Mouse (Mus musculus): ENCODE results near the gene Armh2. TPM values are rescaled to one million over a fixed set of nuclear protein-coding genes. Genes with fewer than 3 reads are reported as not detected.
"Not testable (repeated sequence)": the region's sequence is repeated elsewhere in the genome, so short reads cannot be mapped to it uniquely, and the experiment has no call there.

The Armh2 gene
- total RNA-seq, 2 experiments from 2014 or later = not detected

DNA sequence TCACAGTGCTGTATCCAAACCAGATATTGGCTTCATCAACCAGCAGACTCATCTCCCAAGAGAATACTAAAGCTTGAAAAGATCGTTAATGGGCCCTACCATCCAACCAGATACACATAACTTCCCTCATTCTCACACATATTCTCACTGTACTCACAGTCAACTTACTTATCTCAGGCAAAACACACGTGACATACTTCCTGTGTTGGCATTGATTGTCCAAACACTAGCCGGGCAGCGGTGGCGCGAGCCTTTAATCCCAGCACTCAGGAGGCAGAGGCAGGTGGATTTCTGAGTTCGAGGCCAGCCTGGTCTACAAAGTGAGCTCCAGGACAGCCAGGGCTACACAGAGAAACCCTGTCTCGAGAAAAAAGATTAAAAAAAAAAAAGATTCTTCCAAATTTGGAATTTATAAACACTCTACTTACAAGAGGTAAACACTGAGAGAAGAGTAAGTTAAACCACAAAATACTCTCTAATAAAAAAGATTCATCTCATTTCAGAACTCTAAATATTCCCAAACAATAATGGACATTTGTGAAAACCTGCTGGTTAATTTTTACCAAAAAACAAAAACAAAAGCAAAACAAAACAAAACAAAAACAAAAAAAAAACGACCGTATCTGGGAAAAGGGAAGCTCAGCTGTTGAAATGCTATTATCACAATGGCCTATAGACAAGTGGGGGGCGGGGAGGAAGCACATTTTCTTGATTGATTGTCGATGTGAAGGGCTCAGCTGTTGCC, 17.0 kb downstream of the Armh2 start:
- no peak for DNase-seq (ENCODE audit: low spot score in 2 of 2)

DNA sequence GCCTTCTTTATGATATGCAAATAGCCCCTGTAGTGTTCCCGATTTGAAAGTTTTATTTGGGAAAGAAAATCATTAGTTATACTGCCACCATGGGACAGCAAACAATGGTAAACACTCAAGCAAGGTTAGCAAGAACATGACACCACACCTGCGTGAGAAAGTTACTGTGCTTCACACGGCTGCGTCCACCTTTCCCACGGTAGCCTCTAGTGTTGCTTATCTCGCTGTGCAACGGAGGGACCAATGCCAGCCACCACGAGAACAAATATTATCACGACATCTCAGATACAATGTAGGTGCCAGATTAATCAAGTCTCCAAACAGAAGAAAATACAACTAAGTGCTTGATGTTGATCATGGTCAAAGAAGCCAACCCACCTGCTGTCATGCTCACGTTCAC, 18.4 kb downstream of the Armh2 start:
- no peak for DNase-seq (ENCODE audit: low spot score in 2 of 2)

DNA sequence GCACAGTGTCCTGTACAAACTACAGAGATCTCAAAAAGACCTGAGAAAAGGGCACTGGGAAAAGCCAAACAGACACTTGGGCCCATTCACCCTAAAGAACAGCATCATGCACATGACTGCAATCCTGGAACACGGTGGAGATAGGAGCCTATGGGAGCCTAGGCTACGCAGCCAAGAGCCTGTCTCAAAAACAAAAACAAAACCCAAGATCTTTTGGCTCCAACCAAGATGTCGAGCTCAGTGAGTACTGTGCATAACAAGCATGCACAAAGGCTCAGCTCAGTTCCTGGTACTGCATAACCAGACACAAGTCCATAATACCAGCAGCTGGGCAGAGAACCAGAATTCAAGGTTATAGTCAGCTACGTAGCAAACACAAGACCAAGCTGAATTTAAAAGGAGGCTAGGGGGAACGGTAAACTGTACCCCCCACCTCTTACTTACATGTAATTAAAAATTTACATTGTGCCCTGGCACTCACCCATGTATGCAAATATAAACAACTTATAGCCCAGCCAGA, 19.4 kb downstream of the Armh2 start:
- DNase-seq (ENCODE audit: low spot score in 2 of 2) = no peak

DNA sequence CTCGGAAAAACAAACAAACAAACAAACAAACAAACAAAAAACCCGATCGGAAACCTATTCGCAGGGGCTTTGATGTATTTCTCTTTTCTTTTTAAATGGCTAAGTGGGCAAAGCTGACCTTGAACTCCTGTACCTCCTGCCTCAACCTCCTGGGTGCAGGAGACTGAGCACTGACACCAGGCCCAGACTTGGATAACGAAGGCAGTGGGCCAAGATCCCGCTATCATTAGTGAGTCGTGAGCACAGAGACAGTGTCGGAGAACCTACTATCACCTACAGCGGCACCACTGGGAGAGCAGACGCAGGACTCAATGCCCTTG, 20.0 kb downstream of the Armh2 start:
- DNase-seq (ENCODE audit: low spot score in 2 of 2) = no peak

DNA sequence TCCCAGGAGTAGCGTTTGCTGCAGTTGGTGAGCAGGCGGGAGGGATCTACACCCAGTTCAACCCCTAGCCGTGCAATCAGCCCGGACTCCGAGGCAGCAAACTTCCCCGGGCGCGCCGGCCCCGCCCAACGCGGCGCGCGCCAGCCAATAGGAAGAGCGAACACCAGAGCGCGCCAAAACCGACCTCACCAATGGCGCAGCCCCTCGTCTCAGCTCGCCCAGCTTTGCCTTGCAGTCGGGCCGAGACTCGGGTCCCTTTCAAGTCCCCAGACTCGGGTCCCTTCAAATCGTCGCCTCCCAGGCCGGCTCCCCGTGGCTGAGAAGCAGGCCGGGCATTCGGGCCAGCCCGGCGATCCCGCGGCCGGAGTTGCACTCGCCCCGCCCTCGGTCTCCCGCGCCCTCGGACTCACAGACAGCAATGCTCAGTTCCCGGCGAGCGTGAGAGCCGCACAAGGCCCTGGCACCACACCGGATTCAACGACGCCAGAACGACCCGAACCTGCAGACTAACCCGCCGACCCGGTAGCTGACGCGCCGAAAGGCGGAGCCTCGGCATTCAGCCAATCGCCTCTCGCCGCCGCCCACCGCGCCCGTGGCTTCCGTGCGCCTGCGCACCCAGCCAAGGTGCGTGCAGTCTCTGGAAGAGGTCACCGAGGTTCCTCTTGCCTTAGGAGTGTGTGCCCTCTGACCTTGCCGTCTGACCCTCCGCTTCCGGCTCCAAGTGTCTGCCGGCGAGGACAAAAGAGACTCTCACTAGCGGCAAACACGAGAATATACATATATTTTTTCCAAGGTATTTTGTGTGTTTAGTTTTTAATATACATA, 20.6 kb downstream of the Armh2 start, which contains the start of gene Gmnn:
Gene Gmnn, minus strand, starts transcription at position 521 of the 825 bp plus-strand sequence.
- peak; percentile 79 to 83 for DNase-seq (ENCODE audit: low spot score in 2 of 2)

DNA sequence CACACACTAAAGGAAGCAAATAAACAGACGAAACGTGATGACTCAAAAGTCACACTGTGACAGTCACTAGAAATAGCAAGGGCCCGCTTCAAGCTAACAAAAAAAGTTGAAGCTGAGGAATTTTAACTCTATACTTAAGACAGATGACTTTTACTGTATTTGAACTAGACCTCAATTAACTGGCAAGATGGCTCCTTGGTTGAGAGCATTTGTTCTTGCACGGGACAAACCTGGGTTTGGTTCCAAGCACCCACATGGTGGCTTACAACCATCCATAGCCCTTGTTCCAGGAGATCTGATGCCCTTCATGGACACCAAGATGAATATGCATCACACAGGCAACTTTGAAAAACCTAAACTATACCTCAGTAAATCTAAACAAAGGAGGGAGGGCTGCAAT, 21.2 kb downstream of the Armh2 start:
- DNase-seq (ENCODE audit: low spot score in 2 of 2) = no peak

DNA sequence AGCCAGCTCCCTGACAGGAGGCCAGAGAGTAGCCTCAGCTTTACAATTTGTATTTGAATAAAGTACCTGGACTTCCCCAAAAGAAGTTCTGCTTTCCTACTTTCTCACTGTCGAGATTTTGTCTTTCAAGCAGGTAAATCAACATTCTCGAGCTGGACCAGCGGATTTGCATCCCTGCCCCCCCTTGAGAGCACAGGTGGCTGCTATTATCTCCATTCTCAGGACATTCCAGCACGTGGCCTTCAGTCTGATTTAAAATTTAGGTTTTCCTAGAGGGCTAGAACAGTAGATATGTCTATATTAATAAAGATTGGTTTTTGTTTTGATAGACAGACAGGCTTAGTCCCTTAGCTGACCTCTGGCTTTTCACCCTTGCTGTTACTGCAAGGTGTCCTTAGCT, 26.8 kb downstream of the Armh2 start:
- DNase-seq (ENCODE audit: low spot score in 2 of 2) = not testable (repeated sequence)

DNA sequence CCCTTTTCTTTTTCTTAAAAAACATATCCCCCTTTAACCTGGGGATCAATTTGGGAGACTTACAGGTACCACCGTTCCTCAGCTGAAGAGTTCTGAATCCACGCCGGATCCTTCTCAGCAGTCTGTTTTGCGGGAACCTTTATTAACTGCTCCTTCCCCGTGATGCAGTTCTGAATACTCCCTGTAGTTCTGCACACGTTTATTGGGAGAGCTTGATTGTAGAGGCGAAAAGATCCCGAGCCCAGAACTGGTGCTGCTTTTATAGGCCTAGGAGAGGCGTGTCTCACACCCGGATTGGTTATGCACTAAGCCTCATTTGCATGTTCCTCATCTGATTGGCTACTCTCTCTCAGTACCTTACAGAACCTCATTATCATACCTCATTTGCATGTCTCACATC, 30.4 kb downstream of the Armh2 start:
- DNase-seq (ENCODE audit: low spot score in 2 of 2) = not testable (repeated sequence)

DNA sequence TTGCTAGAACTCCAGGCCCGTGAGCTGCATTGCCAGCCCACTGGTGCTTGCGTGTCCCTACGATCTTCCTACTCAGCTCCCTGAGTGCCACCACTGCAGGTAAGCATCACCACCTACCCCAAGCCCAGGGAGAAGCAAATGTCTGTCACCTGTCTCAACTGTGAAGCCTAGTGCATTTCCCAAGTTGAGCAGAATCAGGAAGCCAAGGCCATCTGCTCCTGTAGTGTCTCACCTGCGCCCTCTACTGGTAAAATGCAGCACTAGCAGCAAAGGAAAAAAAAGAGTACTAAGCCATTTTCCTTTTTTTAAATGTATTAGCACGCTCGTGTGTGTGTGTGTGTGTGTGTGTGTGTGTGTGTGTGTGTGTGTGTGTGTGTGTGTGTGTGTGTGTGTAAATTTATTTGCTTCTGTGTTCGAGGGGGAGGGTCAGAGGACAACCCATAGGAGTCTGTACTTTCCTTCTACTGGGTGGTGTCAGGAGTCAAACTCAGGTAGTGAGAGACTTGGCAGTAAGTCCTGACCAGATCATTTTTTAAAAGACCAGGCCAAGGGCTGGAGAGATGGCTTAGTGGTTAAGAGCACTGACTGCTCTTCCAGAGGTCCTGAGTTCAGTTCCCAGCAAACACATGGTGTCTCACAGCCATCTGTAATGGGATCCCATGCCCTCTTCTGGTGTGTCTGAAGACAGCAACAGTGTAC, 35.3 kb downstream of the Armh2 start:
- DNase-seq (ENCODE audit: low spot score in 2 of 2) = no peak

DNA sequence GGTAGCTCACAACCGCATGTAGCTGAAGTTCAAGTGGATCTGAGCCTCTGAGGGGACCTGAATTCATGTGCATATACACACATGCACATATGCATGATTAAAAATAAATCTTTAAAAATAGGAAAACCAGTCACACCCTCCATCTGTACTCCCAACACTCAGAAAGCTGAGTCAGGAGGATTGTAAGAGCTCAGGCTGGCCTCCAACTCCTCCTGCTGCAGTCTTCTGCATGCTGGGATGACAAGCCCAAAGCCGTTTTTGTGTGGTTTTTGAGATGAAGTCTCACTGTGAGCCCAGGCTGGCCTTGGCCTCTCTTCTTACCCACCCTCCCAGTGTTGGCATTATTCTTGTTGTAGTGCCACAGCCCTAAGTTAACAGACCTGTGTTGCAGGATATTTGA, 37.0 kb downstream of the Armh2 start:
- DNase-seq (ENCODE audit: low spot score in 2 of 2) = no peak

DNA sequence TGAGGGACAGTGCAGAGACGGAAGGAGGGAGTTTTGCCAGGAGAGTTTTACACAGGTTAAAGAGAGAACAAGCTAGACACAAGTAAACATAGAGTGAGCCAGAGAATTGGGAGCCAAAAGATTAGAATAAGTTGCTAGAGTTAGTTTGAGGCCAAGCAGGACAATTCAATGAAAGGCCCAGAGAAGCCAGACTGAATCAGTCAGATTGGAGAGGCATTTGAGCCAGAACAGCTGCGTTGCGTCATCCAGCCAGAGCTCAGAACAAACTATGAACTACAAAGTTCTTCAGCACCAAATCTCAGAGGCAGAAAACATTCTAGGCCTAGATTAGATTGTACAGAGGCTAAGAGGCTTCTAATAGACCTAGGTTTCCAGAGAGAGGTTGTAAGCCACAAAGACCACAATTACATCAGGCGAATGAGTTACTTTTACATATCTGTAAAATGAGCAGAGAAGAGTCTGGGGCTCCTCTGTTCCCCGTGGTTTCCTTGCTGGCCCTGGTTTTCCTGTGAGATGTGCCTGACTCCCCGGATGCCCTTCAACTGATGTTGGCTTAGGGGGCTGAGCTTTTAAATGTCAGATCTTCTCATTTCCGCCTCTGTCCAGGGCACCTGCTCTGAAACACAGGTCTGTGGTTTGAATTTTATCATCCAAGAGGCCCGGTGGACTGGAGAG, 37.8 kb downstream of the Armh2 start:
- no peak for DNase-seq (ENCODE audit: low spot score in 2 of 2)

DNA sequence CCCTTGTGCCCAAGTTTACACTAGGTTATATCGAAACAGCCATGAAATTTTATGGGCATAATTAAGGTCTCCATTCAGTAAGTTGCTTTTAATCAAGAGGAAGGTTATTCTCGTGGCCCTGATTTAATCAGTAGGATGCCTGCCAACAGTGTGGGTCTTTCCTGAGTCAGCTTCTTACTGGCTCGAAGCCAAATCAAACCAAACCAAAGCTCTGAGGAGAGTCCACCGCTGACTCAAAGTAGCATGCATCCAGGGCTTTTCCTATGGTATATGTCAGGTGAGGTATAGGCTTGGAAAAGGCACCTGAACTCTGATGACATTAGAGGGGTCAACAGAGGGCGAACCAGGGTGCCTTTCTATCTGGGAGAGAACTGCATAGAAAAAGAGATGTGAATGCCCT, 40.9 kb downstream of the Armh2 start:
- no peak for DNase-seq (ENCODE audit: low spot score in 2 of 2)

DNA sequence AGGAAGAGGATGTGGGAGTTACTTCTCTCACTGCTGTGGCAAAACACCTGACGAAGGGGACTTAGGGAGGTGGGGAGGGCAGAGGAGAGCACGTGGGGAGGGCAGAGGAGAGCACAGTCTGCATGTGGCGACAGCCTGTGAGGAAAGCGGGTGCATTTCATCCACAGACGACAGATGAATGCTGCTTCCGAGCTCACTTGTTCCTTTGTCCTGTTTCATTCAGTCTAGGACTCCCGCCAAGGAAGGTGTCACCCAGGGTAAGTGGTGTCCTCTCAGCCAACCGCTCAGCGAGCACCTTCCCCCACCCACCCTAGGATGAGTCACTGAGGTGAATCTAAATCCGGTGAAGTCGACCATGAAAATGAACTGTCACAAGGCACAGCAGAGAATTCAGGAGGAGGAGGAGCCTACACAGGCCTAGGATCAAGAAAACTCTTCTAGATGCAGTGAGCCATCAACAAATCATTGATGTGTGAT, 45.0 kb downstream of the Armh2 start:
- DNase-seq (ENCODE audit: low spot score in 2 of 2) = no peak

DNA sequence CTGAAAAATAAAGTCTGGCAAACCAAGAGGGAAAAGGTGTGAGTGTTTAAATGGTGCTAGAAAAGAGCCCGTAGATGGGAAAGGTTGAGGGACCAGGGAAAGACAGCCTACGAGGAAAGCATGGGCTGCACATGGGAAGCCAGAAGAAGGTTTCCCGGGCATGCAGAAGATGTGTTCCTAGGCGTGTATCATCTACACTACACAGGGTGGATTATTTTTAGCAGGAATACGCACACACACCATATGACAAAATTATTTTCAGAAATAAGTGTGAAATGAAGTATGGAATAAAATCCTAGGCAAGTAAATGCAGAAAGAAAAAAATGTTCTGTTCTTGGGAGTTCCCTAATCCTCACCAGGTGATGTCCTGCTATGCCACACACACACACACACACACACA, 46.4 kb downstream of the Armh2 start:
- no peak for DNase-seq (ENCODE audit: low spot score in 2 of 2)

DNA sequence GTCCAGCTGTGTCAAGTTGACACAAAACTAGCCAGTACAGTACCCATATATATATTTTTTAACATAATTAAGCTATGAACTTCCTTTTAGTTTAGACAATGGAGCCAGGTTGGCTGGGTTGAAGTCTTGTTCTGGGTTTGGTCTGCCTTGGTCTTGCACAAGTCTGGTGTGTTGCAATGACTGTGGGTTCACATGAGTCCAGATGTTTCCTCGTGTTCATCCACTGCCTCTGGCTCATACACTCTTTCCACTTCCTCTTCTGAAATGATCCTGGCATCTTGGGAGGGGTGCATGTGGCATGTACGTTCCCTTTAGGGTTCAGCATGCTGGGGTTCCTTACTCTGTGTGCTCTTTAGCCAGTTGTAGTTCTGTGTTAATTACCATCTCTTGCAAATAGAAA, 50.3 kb downstream of the Armh2 start:
- no peak for DNase-seq (ENCODE audit: low spot score in 2 of 2)

DNA sequence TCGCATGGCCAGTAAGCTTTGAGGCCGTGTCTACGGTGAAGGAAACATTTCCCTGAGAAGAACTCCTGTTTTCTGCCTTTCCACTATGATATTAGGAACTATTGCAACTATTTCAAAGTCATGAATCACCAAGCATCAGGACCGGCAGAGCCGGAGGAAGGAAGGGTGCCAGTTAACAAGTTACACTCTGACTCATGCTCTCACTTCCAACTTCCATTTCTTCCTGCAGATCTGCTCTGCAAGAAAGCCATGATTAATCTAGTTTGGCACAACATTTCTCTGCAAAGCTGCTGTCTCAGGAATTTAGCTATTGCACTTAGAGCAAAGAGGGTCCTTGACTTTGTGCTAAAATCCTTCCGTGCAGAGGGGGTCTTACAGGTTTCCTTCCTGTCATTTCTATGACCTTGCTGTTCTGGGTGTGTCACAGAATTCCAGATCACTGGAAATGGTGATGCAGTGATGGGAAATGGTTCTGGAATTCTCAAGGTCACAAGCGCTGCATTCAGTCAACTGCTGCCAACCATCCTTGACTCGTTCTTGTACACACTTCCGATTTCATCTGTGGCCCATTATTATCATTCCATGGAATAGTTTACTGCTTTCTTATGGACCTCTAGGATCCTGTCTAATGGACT, 51.5 kb downstream of the Armh2 start:
- DNase-seq (ENCODE audit: low spot score in 2 of 2) = no peak
